In genomic region chr3:98941601-98942000, GRCm38 (mm10) we compare ENCODE assay signal across 10 mouse cellular contexts. TPM values are rescaled to one million over a fixed set of nuclear protein-coding genes. Genes with fewer than 3 reads are reported as not detected.
DNase-seq lines count a peak whose midpoint lies in the region; ATAC-seq lines count a peak whose summit lies in the region.
"Had no signal": no experiment of that assay in that cellular context is flagged by ENCODE, and none has a peak within 500 bp of the region (broad histone marks: within the 10 kb centered on the region; RNA-seq: fewer than 3 reads in every experiment).

No protein-coding gene starts in this region.

- DNase-seq in frontal cortex, adult 2 months (ENCODE audit: extremely low spot score in 1 of 2, low spot score in 1 of 2), result no peak
- DNase-seq in liver, embryonic 13.5 days, result no peak
- DNase-seq in cerebellum, postnatal 4 days (ENCODE audit: low spot score in 2 of 2), result no peak
- no peak for DNase-seq in cerebellum, adult 9-10 months
- DNase-seq: cerebellum, adult 18-20 months; gastrocnemius, postnatal 36 days had no signal

- H3K9ac ChIP-seq in liver, embryonic 13.5 days, result no peak overlapping the region
- no peak overlapping the region for H3K9ac ChIP-seq in stomach, embryonic 16.5 days (ENCODE audit: low read length)

- H3K9me3 ChIP-seq in megakaryocyte, embryonic 14.5 days, result peaks cover 17% of the 10 kb centered on the region; the same call in 1 of the 2 replicates
- no peaks in the 10 kb centered on the region for H3K9me3 ChIP-seq in liver, embryonic 13.5 days (replicated peaks)
- H3K9me3 ChIP-seq in stomach, embryonic 16.5 days (replicated peaks; ENCODE audit: control insufficient read depth, low read length), result no peaks in the 10 kb centered on the region

- H3K27me3 ChIP-seq in megakaryocyte, embryonic 14.5 days (replicated peaks), result peaks cover 3% of the 10 kb centered on the region
- H3K27me3 ChIP-seq in liver, embryonic 13.5 days, result 0 out of 2 replicates have a peak, but pooled peaks cover 5% of the 10 kb centered on the region
- no peaks in the 10 kb centered on the region for H3K27me3 ChIP-seq in stomach, embryonic 16.5 days (ENCODE audit: control insufficient read depth, insufficient read depth, low read length)

- 25% methylated on average over 10 of the region's 10 CpGs for WGBS in liver, embryonic 13.5 days (ENCODE audit: insufficient replicate concordance)
- WGBS in stomach, embryonic 16.5 days, result 42% methylated on average over 10 of the region's 10 CpGs

- no peak overlapping the region for H3K27ac ChIP-seq in liver, embryonic 13.5 days
- H3K27ac ChIP-seq in stomach, embryonic 16.5 days (ENCODE audit: low read length), result no peak overlapping the region

- H3K4me2 ChIP-seq in liver, embryonic 13.5 days, result peak overlapping the region; percentile 54
- H3K4me2 ChIP-seq in stomach, embryonic 16.5 days (ENCODE audit: low read depth, low read length), result peak overlapping the region; percentile 54

- no peaks in the 10 kb centered on the region for H3K36me3 ChIP-seq in megakaryocyte, embryonic 14.5 days (replicated peaks; ENCODE audit: low read length)
- no peaks in the 10 kb centered on the region for H3K36me3 ChIP-seq in liver, embryonic 13.5 days
- no peaks in the 10 kb centered on the region for H3K36me3 ChIP-seq in stomach, embryonic 16.5 days (ENCODE audit: control insufficient read depth, insufficient read depth, low read length)

- H3K4me1 ChIP-seq in megakaryocyte, embryonic 14.5 days, result no peaks in the 10 kb centered on the region
- H3K4me1 ChIP-seq in liver, embryonic 13.5 days (replicated peaks), result 0 out of 2 replicates have a peak, but pooled peaks cover 4% of the 10 kb centered on the region
- no peaks in the 10 kb centered on the region for H3K4me1 ChIP-seq in stomach, embryonic 16.5 days (ENCODE audit: control insufficient read depth, insufficient read depth, low read length)

- peak; percentile 16; the same call in 1 of the 2 replicates for ATAC-seq in frontal cortex, adult (ENCODE audit: low TSS enrichment)
- no peak for ATAC-seq in megakaryocyte, adult 5-6 weeks (ENCODE audit: poor library complexity, severe bottlenecking)
- no peak for ATAC-seq in liver, embryonic 13.5 days (ENCODE audit: low read depth)
- ATAC-seq in stomach, embryonic 16.5 days (ENCODE audit: insufficient read depth, low FRiP score), result no peak

- peak overlapping the region; percentile 50 for H3K4me3 ChIP-seq in megakaryocyte, embryonic 14.5 days (replicated peaks)
- H3K4me3 ChIP-seq in liver, embryonic 13.5 days (replicated peaks), result peak overlapping the region; percentile 19; the same call in 1 of the 2 replicates
- H3K4me3 ChIP-seq in stomach, embryonic 16.5 days (replicated peaks; ENCODE audit: low read length), result peak overlapping the region; percentile 27

RNA-seq across cellular contexts. Expression of gene Hao2, which starts 48.6 kb away (rescaled TPM):
- not detected in 2 replicates for polyA plus RNA-seq in frontal cortex, adult 2 months (2012; rRNA removed)
- polyA plus RNA-seq in megakaryocyte, embryonic 14.5 days (2012; ENCODE audit: insufficient read depth, low replicate concordance), result not detected in 2 replicates
- not detected in 2 replicates for total RNA-seq in megakaryocyte, adult 5-6 weeks (2015)
- total RNA-seq in megakaryocyte, adult 5-6 weeks (2017), result not detected in 2 replicates
- polyA plus RNA-seq in liver, embryonic 13.5 days (2015; fragmentation: Nextera tagmentation; extraction: Ambion mirVana), result 2.5 and 2.7 TPM in 2 replicates
- polyA plus RNA-seq in stomach, embryonic 16.5 days (2015; fragmentation: Nextera tagmentation; extraction: Ambion mirVana), result 5.0 and 6.5 TPM in 2 replicates
- total RNA-seq: gastrocnemius, postnatal 36 days had no signal
